Mouse (Mus musculus) retina, adult 2 months (tissue): ENCODE measurements at regions not wholly inside any gene's neighbourhood (a gene's known extent, or its start where the extent isn't known, plus 50 kb on each side); places are given as distances from the start of the nearest gene placed in this dataset.

Experiments
- DNase-seq: peaks from one replicate; pipeline ENCODE4 v3.0.0-alpha.2; 2012; ENCODE audit warnings: low read depth, low spot score

- no peak for DNase-seq
Observed at GRCm38 (mm10) chr11:114551262-114551661, 117.1 kb upstream of the Rpl38 start.

GRCm38 (mm10) chr11:114548658-114549057 is 119.7 kb upstream of the Rpl38 start:
- no peak for DNase-seq

- DNase-seq, result no peak
Observed at GRCm38 (mm10) chr11:114544212-114544611, 124.1 kb upstream of the Rpl38 start.

- no peak for DNase-seq
Observed at GRCm38 (mm10) chr11:114542167-114542566, 126.2 kb upstream of the Rpl38 start.

- DNase-seq, result no peak
Observed at GRCm38 (mm10) chr11:114540503-114540902, 127.8 kb upstream of the Rpl38 start.

GRCm38 (mm10) chr11:114536616-114537493 is 131.5 kb upstream of the Rpl38 start:
- DNase-seq, result no peak

- DNase-seq, result no peak
Observed at GRCm38 (mm10) chr11:114535900-114536299, 132.4 kb upstream of the Rpl38 start.

GRCm38 (mm10) chr11:114534436-114534835 is 133.9 kb upstream of the Rpl38 start:
- DNase-seq, result no peak

GRCm38 (mm10) chr11:114531241-114531765 is 137.0 kb upstream of the Rpl38 start:
- no peak for DNase-seq

GRCm38 (mm10) chr11:114528937-114529772 is 139.2 kb upstream of the Rpl38 start:
- DNase-seq, result no peak

GRCm38 (mm10) chr11:114523444-114524238 is 144.7 kb upstream of the Rpl38 start:
- DNase-seq, result peak; percentile 30

- DNase-seq, result no peak
Observed at GRCm38 (mm10) chr11:114515278-114515677, 153.0 kb upstream of the Rpl38 start.

- DNase-seq, result no peak
Observed at GRCm38 (mm10) chr11:114514126-114514525, 154.2 kb upstream of the Rpl38 start.

- no peak for DNase-seq
Observed at GRCm38 (mm10) chr11:114513446-114513845, 154.9 kb upstream of the Rpl38 start.

- DNase-seq, result no peak
Observed at GRCm38 (mm10) chr11:114511994-114512393, 156.3 kb upstream of the Rpl38 start.

GRCm38 (mm10) chr11:114502562-114502961 is 165.8 kb upstream of the Rpl38 start:
- no peak for DNase-seq

GRCm38 (mm10) chr11:114501869-114502540 is 166.3 kb upstream of the Rpl38 start:
- no peak for DNase-seq

GRCm38 (mm10) chr11:114500416-114500815 is 167.9 kb upstream of the Rpl38 start:
- DNase-seq, result no peak

- no peak for DNase-seq
Observed at GRCm38 (mm10) chr11:114499665-114500064, 168.7 kb upstream of the Rpl38 start.

GRCm38 (mm10) chr11:114495520-114495921 is 172.8 kb upstream of the Rpl38 start:
- no peak for DNase-seq

- no peak for DNase-seq
Observed at GRCm38 (mm10) chr11:114486455-114486854, 181.9 kb upstream of the Rpl38 start.
